Mouse (Mus musculus): ENCODE results near the gene Caskin1. TPM values are rescaled to one million over a fixed set of nuclear protein-coding genes. Genes with fewer than 3 reads are reported as not detected.

Gene Caskin1
- total and polyA plus RNA-seq, 2 experiments from 2014 or later: 0.11 to 0.14 TPM

GRCm38 (mm10) chr17:24468636-24469246, 19.7 kb upstream of the Caskin1 start:
- no peak overlapping the region for H3K27ac ChIP-seq (ENCODE audit: low read depth)
- H3K36me3 ChIP-seq (replicated peaks; ENCODE audit: control insufficient read depth, insufficient read depth, low read length): peaks cover 5% of the 10 kb centered on the region; the same call in 1 of the 2 replicates
- H3K9ac ChIP-seq (replicated peaks; ENCODE audit: low read depth, low read length): no peak overlapping the region
- 96% methylated on average over 5 of the region's 5 CpGs for WGBS
- ATAC-seq (ENCODE audit: insufficient read depth, low read depth) (no peak), DNase-seq (ENCODE audit: low spot score) (no peak)
- peaks cover 21% of the 10 kb centered on the region for H3K4me1 ChIP-seq (ENCODE audit: control insufficient read depth, insufficient read depth)
- no peak overlapping the region for H3K4me2 ChIP-seq (ENCODE audit: low read depth, low read length)
- H3K27me3 ChIP-seq (ENCODE audit: control insufficient read depth, insufficient read depth, low read length): no peaks in the 10 kb centered on the region
- no peak overlapping the region for H3K4me3 ChIP-seq (ENCODE audit: low read depth, low read length)
- no peak for TF ChIP-seq CTCF (IDR thresholded peaks at IDR 0.05; ENCODE audit: low read depth)
- TF ChIP-seq EP300 (IDR thresholded peaks at IDR 0.05; ENCODE audit: low read depth): no peak
- H3K9me3 ChIP-seq (replicated peaks; ENCODE audit: control insufficient read depth, low read length): no peaks in the 10 kb centered on the region

- H3K27me3 ChIP-seq (ENCODE audit: control insufficient read depth, insufficient read depth, low read length): no peaks in the 10 kb centered on the region
- WGBS: 15% methylated on average over 7 of the region's 7 CpGs
- TF ChIP-seq EP300 (IDR thresholded peaks at IDR 0.05; ENCODE audit: low read depth) (no peak), CTCF (IDR thresholded peaks at IDR 0.05; ENCODE audit: low read depth) (no peak)
- peaks cover 8% of the 10 kb centered on the region for H3K36me3 ChIP-seq (replicated peaks; ENCODE audit: control insufficient read depth, insufficient read depth, low read length)
- peak overlapping the region; percentile 86 for H3K4me2 ChIP-seq (ENCODE audit: low read depth, low read length)
- H3K9ac ChIP-seq (replicated peaks; ENCODE audit: low read depth, low read length): peak overlapping the region; percentile 44
- peaks cover 21% of the 10 kb centered on the region for H3K4me1 ChIP-seq (ENCODE audit: control insufficient read depth, insufficient read depth)
- H3K9me3 ChIP-seq (replicated peaks; ENCODE audit: control insufficient read depth, low read length): no peaks in the 10 kb centered on the region
- DNase-seq (ENCODE audit: low spot score) (no peak), ATAC-seq (ENCODE audit: insufficient read depth, low read depth) (no peak)
- H3K4me3 ChIP-seq (ENCODE audit: low read depth, low read length): peak overlapping the region; percentile 66
- peak overlapping the region; percentile 84 for H3K27ac ChIP-seq (ENCODE audit: low read depth)
Observed at GRCm38 (mm10) chr17:24469336-24469909, 19.0 kb upstream of the Caskin1 start.

- no peaks in the 10 kb centered on the region for H3K27me3 ChIP-seq (ENCODE audit: control insufficient read depth, insufficient read depth, low read length)
- peaks cover 21% of the 10 kb centered on the region for H3K4me1 ChIP-seq (ENCODE audit: control insufficient read depth, insufficient read depth)
- peak within 1 kb of the TSS; percentile 66 for H3K4me3 ChIP-seq (ENCODE audit: low read depth, low read length)
- H3K9me3 ChIP-seq (replicated peaks; ENCODE audit: control insufficient read depth, low read length): no peaks in the 10 kb centered on the region
- peak within 1 kb of the TSS; percentile 67 for H3K9ac ChIP-seq (replicated peaks; ENCODE audit: low read depth, low read length)
- peak; percentile 98 for DNase-seq (ENCODE audit: low spot score)
- peak within 1 kb of the TSS; percentile 84 for H3K27ac ChIP-seq (ENCODE audit: low read depth)
- ATAC-seq (ENCODE audit: insufficient read depth, low read depth): peak; percentile 96
- H3K4me2 ChIP-seq (ENCODE audit: low read depth, low read length): peak within 1 kb of the TSS; percentile 86
- peaks cover 14% of the 10 kb centered on the region for H3K36me3 ChIP-seq (replicated peaks; ENCODE audit: control insufficient read depth, insufficient read depth, low read length)
- WGBS: under 1% methylated on average over 71 of the region's 75 CpGs
- TF ChIP-seq EP300 (IDR thresholded peaks at IDR 0.05; ENCODE audit: low read depth) (peak; percentile 69; the same call in 1 of the 2 replicates), CTCF (IDR thresholded peaks at IDR 0.05; ENCODE audit: low read depth) (no peak)
Observed at GRCm38 (mm10) chr17:24469910-24470602, 18.3 kb upstream of the Caskin1 start, which contains the start of the genes E4f1 and Pgp. Gene E4f1, minus strand, starts transcription at chr17:24470313. Gene Pgp, plus strand, starts transcription at chr17:24470392.

- Histone ChIP-seq H3K9ac (replicated peaks; ENCODE audit: low read depth, low read length) (peak overlapping the region; percentile 67), H3K9me3 (replicated peaks; ENCODE audit: control insufficient read depth, low read length) (no peaks in the 10 kb centered on the region), H3K36me3 (replicated peaks; ENCODE audit: control insufficient read depth, insufficient read depth, low read length) (peaks cover 23% of the 10 kb centered on the region), H3K4me1 (ENCODE audit: control insufficient read depth, insufficient read depth) (peaks cover 21% of the 10 kb centered on the region), H3K4me3 (ENCODE audit: low read depth, low read length) (peak overlapping the region; percentile 66), H3K4me2 (ENCODE audit: low read depth, low read length) (peak overlapping the region; percentile 86), H3K27ac (ENCODE audit: low read depth) (peak overlapping the region; percentile 84), H3K27me3 (ENCODE audit: control insufficient read depth, insufficient read depth, low read length) (no peaks in the 10 kb centered on the region)
- WGBS: 1% methylated on average over 68 of the region's 68 CpGs
- DNase-seq (ENCODE audit: low spot score): no peak
- TF ChIP-seq EP300 (IDR thresholded peaks at IDR 0.05; ENCODE audit: low read depth) (no peak), CTCF (IDR thresholded peaks at IDR 0.05; ENCODE audit: low read depth) (no peak)
- ATAC-seq (ENCODE audit: insufficient read depth, low read depth): peak; percentile 33
Observed at GRCm38 (mm10) chr17:24470701-24471527, 17.5 kb upstream of the Caskin1 start.

- Histone ChIP-seq H3K9ac (replicated peaks; ENCODE audit: low read depth, low read length) (0 out of 2 replicates have a peak overlapping the region, but pooled peaks have one; percentile 67), H3K4me3 (ENCODE audit: low read depth, low read length) (no peak overlapping the region), H3K9me3 (replicated peaks; ENCODE audit: control insufficient read depth, low read length) (no peaks in the 10 kb centered on the region), H3K27ac (ENCODE audit: low read depth) (peak overlapping the region; percentile 14; the same call in 1 of the 2 replicates), H3K4me1 (ENCODE audit: control insufficient read depth, insufficient read depth) (peaks cover 21% of the 10 kb centered on the region), H3K4me2 (ENCODE audit: low read depth, low read length) (peak overlapping the region; percentile 86; the same call in 1 of the 2 replicates), H3K36me3 (replicated peaks; ENCODE audit: control insufficient read depth, insufficient read depth, low read length) (peaks cover 38% of the 10 kb centered on the region), H3K27me3 (ENCODE audit: control insufficient read depth, insufficient read depth, low read length) (no peaks in the 10 kb centered on the region)
- WGBS: 43% methylated on average over 4 of the region's 4 CpGs
- TF ChIP-seq EP300 (IDR thresholded peaks at IDR 0.05; ENCODE audit: low read depth) (no peak), CTCF (IDR thresholded peaks at IDR 0.05; ENCODE audit: low read depth) (no peak)
- ATAC-seq (ENCODE audit: insufficient read depth, low read depth): no peak
- DNase-seq (ENCODE audit: low spot score): peak; percentile 52
Observed at GRCm38 (mm10) chr17:24472512-24472911, 15.9 kb upstream of the Caskin1 start.

Measured in heart, postnatal 0 days (tissue).